Mouse (Mus musculus) right cerebral cortex, postnatal 10 days (tissue): Measurements from ENCODE around the gene Cd209a.
"Not testable (repeated sequence)": the region's sequence is repeated elsewhere in the genome, so short reads cannot be mapped to it uniquely, and the experiment has no call there.

ENCODE experiments used
- DNase-seq, 2 experiments: peaks; one replicate each; pipeline ENCODE4 v3.0.0; 2021; ENCODE audit warnings: low spot score in 2 of 2

Gene Cd209a

DNA sequence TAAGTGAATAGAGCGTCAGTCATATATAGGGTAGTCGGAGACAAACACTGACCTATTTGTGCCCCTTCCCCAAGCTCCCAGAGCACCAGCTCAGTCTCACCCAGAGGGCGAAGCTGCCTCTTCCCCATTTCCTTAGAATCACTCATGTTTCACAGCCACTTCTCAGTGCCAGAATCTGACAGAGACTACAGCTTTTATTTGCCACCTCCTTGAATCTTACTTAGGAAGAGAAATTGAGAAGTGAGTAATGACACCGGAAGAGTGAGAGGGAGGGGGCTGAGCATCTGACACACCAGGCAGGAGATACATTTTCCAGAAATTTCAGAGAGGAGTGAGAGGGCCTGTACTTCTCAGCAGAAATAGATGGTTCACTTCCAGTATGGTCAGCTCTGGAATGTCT is at the start of gene Cd209a:
Gene Cd209a, minus strand, starts transcription at position 224 of the 400 bp plus-strand sequence.
- no peak for DNase-seq

DNA sequence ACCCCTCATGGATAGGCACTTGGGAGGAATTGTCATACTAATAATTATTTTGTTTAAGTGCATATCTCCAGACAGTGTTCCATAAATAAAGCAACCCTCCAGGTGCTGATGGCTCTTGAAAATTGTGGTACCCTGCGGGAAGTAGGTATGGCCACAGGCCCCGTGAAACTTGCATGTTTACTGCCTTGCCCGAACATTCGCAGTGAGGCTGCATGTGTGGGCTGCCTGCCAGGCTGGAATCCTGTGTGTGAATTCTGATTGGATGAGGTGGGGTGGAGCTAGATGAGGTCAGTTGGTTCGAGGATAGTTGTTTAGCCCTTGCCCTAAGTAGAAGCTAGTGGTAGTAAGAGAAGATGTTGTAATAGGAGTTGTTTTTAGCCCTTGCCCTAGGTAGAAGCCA is 19.9 kb upstream of the Cd209a start:
- DNase-seq = not testable (repeated sequence)

GRCm38 (mm10) chr8:3754261-3754850 is 5.6 kb upstream of the Cd209a start:
- peak; percentile 31 to 72 for DNase-seq

GRCm38 (mm10) chr8:3736947-3737346 is 11.8 kb downstream of the Cd209a start:
- no peak for DNase-seq

GRCm38 (mm10) chr8:3735599-3735998 is 13.2 kb downstream of the Cd209a start:
- no peak for DNase-seq

- DNase-seq = no peak
Measured at GRCm38 (mm10) chr8:3734084-3734483, 14.7 kb downstream of the Cd209a start.

GRCm38 (mm10) chr8:3721041-3721440 is 27.7 kb downstream of the Cd209a start:
- DNase-seq = no peak

- no peak for DNase-seq
Measured at GRCm38 (mm10) chr8:3720551-3720950, 28.2 kb downstream of the Cd209a start, which contains the start of gene Clec4g. TSS of gene Clec4g (minus strand) at chr8:3720651.

- peak; percentile 44 to 66 for DNase-seq
Measured at GRCm38 (mm10) chr8:3718559-3718958, 30.2 kb downstream of the Cd209a start.

DNA sequence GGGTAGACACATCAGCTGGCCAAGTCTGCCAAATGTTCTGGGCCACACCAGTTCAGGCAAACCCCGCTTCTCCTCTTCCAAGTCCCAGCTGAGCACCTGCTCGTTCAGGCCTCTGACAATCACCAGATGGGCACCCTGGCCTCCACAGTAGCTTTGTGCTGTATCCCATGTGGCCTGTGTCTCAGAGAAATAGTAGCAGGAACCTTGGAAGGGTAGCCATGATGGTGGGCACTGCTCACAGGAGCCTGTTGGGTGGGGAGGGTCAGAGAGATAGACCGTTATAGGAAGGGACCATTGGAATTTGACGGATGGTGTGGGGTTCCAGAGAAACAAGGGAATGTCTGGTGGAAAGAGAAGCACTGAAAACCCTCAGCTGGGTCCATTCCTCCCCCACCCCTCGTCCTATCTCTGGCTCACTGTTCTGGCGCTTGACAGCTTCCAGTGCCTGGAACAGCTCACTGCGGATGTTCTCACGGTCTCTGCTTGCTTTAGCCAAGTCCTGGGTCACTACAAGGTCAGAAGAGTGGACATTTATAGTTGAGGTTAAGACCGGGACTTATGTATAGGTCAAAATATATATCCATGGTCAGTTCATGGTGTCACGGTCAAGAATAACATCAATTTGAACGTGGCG is 31.3 kb downstream of the Cd209a start:
- DNase-seq = no peak

DNA sequence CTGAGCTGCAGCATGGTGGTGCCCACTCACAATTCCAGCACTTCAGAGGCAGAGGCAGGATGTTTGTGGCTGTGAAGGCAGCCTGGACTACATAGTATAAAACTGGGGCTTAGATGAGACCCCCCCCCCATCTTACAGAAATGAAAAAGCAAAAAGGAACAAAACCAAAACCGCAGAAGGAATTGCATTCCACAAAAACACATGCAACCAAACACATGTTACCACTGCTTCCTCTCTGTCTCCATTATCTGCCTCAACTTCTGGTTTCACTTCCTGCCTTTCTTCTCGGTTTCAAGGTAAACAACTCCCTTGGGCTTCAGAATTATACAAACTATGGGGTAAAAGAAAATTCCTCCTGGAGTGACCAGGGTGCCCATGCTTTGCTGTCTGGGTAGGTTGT is 37.1 kb downstream of the Cd209a start:
- DNase-seq = no peak

DNA sequence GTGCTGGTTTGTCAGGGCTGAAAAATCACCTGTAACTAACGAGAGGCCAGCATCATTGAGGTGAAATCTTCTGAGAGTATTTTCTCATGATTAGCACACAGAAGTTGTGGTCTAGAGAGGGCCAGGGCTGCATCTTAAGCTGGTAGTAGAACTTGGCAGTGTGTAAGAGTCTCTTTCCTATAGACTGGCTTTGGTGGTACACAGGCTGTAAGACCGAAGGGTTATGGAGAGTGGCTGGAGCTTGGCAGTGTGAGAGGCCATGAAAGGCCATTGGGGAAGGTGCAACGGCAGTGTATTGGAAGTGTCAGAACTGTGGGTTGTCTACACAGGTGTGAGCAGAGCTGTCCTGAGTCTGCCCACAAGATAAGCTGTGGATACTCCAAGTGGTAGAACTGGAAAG is 38.5 kb downstream of the Cd209a start:
- DNase-seq = no peak

GRCm38 (mm10) chr8:3707611-3708010 is 41.2 kb downstream of the Cd209a start:
- no peak for DNase-seq

- DNase-seq = no peak
Measured at GRCm38 (mm10) chr8:3705711-3706110, 43.1 kb downstream of the Cd209a start.

DNA sequence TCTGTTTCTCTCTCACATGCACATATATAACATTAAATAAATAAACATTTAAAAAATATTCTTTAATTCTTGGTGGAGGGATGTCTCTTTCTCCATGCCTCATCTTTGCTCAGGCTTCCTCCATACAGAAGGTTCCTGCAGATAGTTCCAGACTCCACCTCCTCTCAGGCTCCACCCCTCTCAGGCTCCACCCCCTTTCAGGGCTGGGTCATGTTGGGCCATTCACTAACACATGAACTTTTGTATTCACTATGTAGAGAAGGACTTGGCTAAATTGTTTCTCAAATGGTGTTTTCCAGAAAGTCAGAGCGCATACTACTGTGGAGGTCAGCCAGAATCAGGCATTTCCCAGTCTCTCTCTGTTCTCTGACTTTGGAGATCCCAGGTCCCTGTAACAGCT is 47.3 kb downstream of the Cd209a start:
- no peak for DNase-seq

DNA sequence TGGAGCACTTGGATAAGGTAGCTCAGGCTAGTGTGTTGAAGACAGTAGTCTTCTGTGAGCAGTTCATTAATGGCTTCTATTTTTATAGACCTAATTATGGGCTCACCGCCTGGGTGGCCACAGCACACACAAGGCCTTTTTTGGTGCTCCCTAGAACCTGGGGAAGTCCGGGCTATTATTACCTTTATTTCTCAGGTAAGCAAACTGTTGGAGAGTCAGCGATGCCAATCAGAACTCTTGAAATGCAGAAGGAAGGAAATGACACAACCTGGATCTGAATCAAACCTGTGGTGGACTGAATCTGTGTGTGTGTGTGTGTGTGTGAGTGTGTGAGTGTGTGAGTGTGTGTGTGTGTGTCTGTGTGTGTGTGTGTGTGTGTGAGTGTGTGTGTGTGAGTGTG is 54.7 kb downstream of the Cd209a start, which contains the start of gene Fcer2a:
Gene Fcer2a, minus strand, starts transcription at position 55 of the 400 bp plus-strand sequence.
- DNase-seq = no peak
